Mouse (Mus musculus): Measurements from ENCODE around the gene Gm28539.

DNA sequence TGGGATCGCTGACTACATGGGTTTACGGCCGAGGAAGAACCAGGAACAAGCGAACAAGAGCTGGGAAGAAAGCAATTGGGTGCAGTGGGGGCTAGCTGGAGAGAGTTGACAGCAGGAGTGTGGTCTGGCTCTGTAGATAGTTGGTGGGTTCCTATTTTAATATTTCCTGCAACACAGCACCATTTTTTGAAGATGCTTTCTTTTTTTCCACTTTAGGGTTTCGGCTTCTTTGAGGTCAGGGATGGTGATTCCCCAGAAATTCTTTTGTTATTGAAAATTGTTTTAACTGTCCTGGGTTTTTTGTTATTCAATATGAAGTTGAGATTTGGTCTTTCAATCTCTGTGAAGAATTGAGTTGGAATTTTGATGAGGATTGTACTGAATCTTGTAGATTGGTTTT, 150.5 kb downstream of the Gm28539 start:
- no peak for TF ChIP-seq CTCF (IDR thresholded peaks at IDR 0.05; ENCODE audit: borderline replicate concordance, extremely low read depth, insufficient read depth, insufficient read length)
- TF ChIP-seq POLR2A (IDR thresholded peaks at IDR 0.05; ENCODE audit: borderline replicate concordance, extremely low read depth, insufficient read depth, insufficient read length, poor library complexity, severe bottlenecking) = no peak
